Mouse (Mus musculus) intestine, embryonic 15.5 days (tissue): Measurements from ENCODE around the gene H3f3a. TPM values are rescaled to one million over a fixed set of nuclear protein-coding genes. Genes with fewer than 3 reads are reported as not detected.

Source experiments
- ATAC-seq: fragments of 200-750 bp; cut with Nextera tagmentation; 2 replicates; pipeline ENCODE4 v1.8.0; 2017; ENCODE audit warnings: moderate TSS enrichment, moderate library complexity
- H3K27ac ChIP-seq: fragments of 300-500 bp; sonication (generic); 2 replicates; pipeline ENCODE4 v1.5.1; 2015; ENCODE audit warnings: mild to moderate bottlenecking, inconsistent platforms
- H3K27me3 ChIP-seq: fragments of 300-500 bp; sonication (generic); replicated peaks from 2 replicates; pipeline ENCODE4 v1.6.1; 2015; ENCODE audit warnings: inconsistent platforms
- H3K36me3 ChIP-seq: fragments of 300-500 bp; sonication (generic); 2 replicates; pipeline ENCODE4 v1.6.1; 2015; ENCODE audit warnings: inconsistent platforms
- H3K4me1 ChIP-seq: fragments of 300-500 bp; sonication (generic); replicated peaks from 2 replicates; pipeline ENCODE4 v1.6.1; 2015; ENCODE audit warnings: inconsistent platforms
- H3K4me2 ChIP-seq: fragments of 300-500 bp; sonication (generic); replicated peaks from 2 replicates; pipeline ENCODE4 v1.6.1; 2015; ENCODE audit warnings: mild to moderate bottlenecking, inconsistent platforms
- H3K4me3 ChIP-seq: fragments of 300-500 bp; sonication (generic); replicated peaks from 2 replicates; pipeline ENCODE4 v1.5.1; 2015; ENCODE audit warnings: inconsistent platforms
- H3K9ac ChIP-seq: fragments of 300-500 bp; sonication (generic); 2 replicates; pipeline ENCODE4 v1.6.1; 2015; ENCODE audit warnings: inconsistent platforms
- H3K9me3 ChIP-seq: fragments of 300-500 bp; sonication (generic); 2 replicates; pipeline ENCODE4 v1.6.1; 2016; ENCODE audit warnings: inconsistent platforms
- WGBS: fragments of 180-500 bp; shearing (Covaris S2); methylation state at CpG from one replicate; pipeline ENCODE4 v1.1.7; 2015; 5-methylcytosine and 5-hydroxymethylcytosine counted together
- polyA plus RNA-seq: library from polyadenylated mRNA; unstranded; fragments of >200 nt; fragmentation: Nextera tagmentation; extraction: Ambion mirVana; gene quantifications from 2 replicates; pipeline ENCODE4 v1.2.1, GENCODE M21; 2015

H3f3a gene
- polyA plus RNA-seq, 1 experiment from 2014 or later, result 1,977 TPM

DNA sequence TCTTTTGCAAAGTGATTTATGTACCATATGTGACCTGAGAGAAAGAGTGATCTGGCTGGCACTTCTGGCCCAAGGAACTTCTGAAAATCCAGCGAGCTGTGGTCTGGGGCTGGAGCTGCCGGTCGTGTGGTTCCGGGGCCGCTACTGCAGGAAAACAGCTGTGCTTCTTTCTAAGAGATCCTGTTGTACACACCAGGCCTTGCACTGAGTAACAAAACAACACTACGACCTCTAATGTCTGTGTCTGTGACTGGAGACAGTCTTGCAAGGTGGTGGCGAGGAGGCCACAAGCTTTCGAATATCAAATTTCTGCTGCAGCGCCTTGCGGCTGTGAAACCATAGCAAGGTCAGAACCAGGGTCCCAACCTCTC, 36.5 kb downstream of the H3f3a start:
- Histone ChIP-seq H3K36me3 (no peaks in the 10 kb centered on the region), H3K4me1 (peaks cover 32% of the 10 kb centered on the region), H3K4me3 (peak overlapping the region; percentile 59), H3K9me3 (no peaks in the 10 kb centered on the region), H3K27me3 (no peaks in the 10 kb centered on the region), H3K9ac (peak overlapping the region; percentile 84), H3K27ac (peak overlapping the region; percentile 99), H3K4me2 (peak overlapping the region; percentile 89)
- 2% methylated on average over 10 of the region's 10 CpGs for WGBS
- ATAC-seq, result peak; percentile 16

GRCm38 (mm10) chr1:180776494-180776893, 37.2 kb downstream of the H3f3a start:
- Histone ChIP-seq H3K27me3 (no peaks in the 10 kb centered on the region), H3K36me3 (no peaks in the 10 kb centered on the region), H3K9me3 (no peaks in the 10 kb centered on the region), H3K4me2 (no peak overlapping the region), H3K9ac (no peak overlapping the region), H3K4me3 (no peak overlapping the region), H3K27ac (0 out of 2 replicates have a peak overlapping the region, but pooled peaks have one; percentile 23), H3K4me1 (peaks cover 32% of the 10 kb centered on the region)
- 83% methylated on average over 6 of the region's 6 CpGs for WGBS
- ATAC-seq, result no peak

DNA sequence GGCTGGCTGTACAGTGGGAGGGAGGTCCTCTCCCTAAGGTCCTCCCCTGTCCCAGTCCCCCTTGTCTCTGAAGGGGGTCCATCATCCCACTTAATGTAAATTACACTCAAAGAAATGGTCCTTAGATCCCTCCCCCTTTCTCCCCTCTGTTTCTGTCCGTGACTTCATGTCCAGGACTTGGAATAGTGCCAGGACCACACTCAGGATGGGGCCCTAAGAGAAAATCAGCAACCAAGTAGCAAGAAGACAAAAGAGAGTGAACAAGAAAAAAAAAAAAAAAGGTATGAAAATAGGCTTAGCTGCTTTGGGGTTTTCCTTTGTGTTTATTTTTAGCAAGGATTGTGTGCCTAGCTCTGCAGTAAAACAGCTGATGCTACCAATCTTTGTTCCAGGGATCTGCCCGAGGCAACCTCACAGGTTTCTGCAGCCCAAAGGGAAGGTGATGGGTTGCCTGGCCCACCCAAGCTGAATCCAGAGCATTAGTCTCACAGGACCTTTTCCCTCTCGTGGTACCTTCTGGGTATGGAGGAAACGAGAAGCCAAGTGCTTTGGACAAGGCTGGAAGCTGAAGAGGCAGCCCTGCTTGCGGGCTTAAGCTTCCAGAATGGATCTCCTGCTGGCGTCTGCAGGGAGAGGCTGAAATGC, 37.8 kb downstream of the H3f3a start:
- no peak overlapping the region for H3K4me3 ChIP-seq
- H3K9ac ChIP-seq, result no peak overlapping the region
- H3K9me3 ChIP-seq, result no peaks in the 10 kb centered on the region
- H3K27me3 ChIP-seq, result no peaks in the 10 kb centered on the region
- peaks cover 31% of the 10 kb centered on the region for H3K4me1 ChIP-seq
- H3K27ac ChIP-seq, result 0 out of 2 replicates have a peak overlapping the region, but pooled peaks have one; percentile 23
- H3K4me2 ChIP-seq, result no peak overlapping the region
- 56% methylated on average over 6 of the region's 6 CpGs for WGBS
- no peak for ATAC-seq
- H3K36me3 ChIP-seq, result no peaks in the 10 kb centered on the region

DNA sequence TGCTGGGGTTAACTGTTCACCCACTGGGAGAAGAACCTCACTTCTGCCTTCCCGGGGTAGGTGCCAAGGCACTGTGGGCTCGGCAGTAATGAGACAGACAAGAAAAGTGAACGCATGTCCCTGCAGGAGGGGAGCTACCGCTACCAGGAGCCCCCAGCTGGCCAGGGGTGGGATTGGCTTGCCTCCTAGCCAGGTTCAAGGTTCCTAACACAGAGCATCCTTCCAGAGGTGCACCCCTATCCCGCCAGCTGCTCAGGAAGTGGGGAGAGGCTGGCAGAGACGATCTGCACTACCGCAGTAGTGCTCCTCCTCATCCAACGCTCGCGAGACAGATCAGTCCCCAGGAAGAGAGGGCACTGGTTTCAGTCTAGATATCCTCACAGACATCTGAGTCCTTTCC, 38.4 kb downstream of the H3f3a start:
- Histone ChIP-seq H3K4me3 (no peak overlapping the region), H3K9ac (no peak overlapping the region), H3K27ac (no peak overlapping the region), H3K36me3 (no peaks in the 10 kb centered on the region), H3K4me2 (no peak overlapping the region), H3K27me3 (no peaks in the 10 kb centered on the region), H3K9me3 (no peaks in the 10 kb centered on the region), H3K4me1 (peaks cover 28% of the 10 kb centered on the region)
- ATAC-seq, result no peak
- 67% methylated on average over 10 of the region's 10 CpGs for WGBS

DNA sequence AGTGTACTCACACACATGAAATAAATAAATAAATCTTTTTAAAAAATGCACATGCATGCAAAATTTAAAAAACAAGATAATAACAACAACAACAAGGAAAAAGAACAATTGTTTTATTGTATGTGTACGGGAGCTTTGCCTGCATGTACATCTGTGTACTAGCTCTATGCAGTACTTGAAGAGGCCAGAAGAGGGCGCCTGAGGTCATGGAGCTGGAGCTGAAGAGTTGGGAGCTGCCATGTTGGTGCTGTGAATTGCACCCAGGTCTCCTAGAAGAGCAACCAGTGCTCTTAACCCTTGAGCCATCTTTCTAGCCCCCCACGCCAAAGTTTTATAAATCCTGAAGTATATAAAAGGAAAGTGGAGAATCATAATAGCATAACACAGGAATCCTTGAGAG, 39.1 kb downstream of the H3f3a start:
- H3K9me3 ChIP-seq, result no peaks in the 10 kb centered on the region
- WGBS, result 62% methylated on average over 3 of the region's 3 CpGs
- no peak overlapping the region for H3K4me3 ChIP-seq
- no peaks in the 10 kb centered on the region for H3K27me3 ChIP-seq
- no peak overlapping the region for H3K9ac ChIP-seq
- no peaks in the 10 kb centered on the region for H3K36me3 ChIP-seq
- H3K27ac ChIP-seq, result no peak overlapping the region
- ATAC-seq, result no peak
- no peak overlapping the region for H3K4me2 ChIP-seq
- peaks cover 24% of the 10 kb centered on the region for H3K4me1 ChIP-seq

DNA sequence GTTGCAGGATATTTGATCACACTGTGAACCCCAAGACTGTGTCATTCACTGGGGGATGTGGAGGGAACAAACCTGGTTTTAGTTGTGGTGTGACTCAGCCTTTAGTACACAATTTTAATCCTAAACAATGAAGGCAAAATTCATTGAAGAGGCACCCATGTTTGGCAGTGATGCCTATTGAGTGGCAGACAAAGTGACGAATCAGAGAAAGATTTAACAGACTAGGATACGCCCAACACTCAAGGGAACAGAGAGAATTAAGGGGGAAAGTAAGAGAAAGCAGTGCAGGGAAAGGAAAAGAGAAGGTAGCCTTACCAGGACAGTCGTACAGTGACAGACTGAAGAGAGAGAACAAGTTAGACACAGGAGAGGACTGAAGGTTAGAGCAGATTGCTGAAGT, 41.5 kb downstream of the H3f3a start:
- no peaks in the 10 kb centered on the region for H3K27me3 ChIP-seq
- no peak overlapping the region for H3K4me3 ChIP-seq
- no peaks in the 10 kb centered on the region for H3K9me3 ChIP-seq
- WGBS, result 96% methylated on average over 3 of the region's 3 CpGs
- no peak overlapping the region for H3K4me2 ChIP-seq
- H3K27ac ChIP-seq, result no peak overlapping the region
- no peaks in the 10 kb centered on the region for H3K36me3 ChIP-seq
- ATAC-seq, result no peak
- no peak overlapping the region for H3K9ac ChIP-seq
- peaks cover 31% of the 10 kb centered on the region for H3K4me1 ChIP-seq

DNA sequence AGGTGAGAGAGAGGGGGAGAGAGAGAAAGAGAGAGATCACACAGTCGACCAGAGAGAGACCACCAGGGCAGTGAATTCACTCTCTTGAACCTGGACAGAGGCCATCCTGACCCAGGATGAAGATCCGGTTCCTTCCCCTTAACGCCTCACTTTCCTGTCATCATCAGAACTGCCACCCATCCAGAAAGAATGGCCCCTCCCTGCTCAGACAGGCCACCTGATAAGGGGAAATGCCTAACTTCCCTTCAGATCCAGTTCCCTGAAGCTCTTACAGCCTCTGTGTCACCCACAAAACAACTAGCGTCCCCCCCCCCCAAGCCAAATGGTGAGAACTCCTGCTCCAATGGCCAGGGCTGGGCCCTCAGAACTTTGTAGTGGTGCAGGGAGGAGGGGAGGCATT, 42.0 kb downstream of the H3f3a start:
- ATAC-seq, result no peak
- Histone ChIP-seq H3K36me3 (no peaks in the 10 kb centered on the region), H3K27me3 (no peaks in the 10 kb centered on the region), H3K4me2 (no peak overlapping the region), H3K27ac (no peak overlapping the region), H3K4me1 (peaks cover 27% of the 10 kb centered on the region), H3K4me3 (no peak overlapping the region), H3K9ac (no peak overlapping the region), H3K9me3 (no peaks in the 10 kb centered on the region)
- WGBS, result 64% methylated on average over 4 of the region's 4 CpGs

GRCm38 (mm10) chr1:180771306-180771705, 42.4 kb downstream of the H3f3a start:
- WGBS, result 73% methylated on average over 5 of the region's 5 CpGs
- H3K9ac ChIP-seq, result no peak overlapping the region

GRCm38 (mm10) chr1:180768334-180769168, 45.2 kb downstream of the H3f3a start:
- WGBS, result 3% methylated on average over 37 of the region's 37 CpGs
- Histone ChIP-seq H3K4me1 (peaks cover 16% of the 10 kb centered on the region; the same call in 1 of the 2 replicates), H3K9me3 (no peaks in the 10 kb centered on the region), H3K27me3 (no peaks in the 10 kb centered on the region), H3K36me3 (no peaks in the 10 kb centered on the region), H3K4me2 (peak overlapping the region; percentile 93), H3K27ac (peak overlapping the region; percentile 72), H3K9ac (peak overlapping the region; percentile 68), H3K4me3 (peak overlapping the region; percentile 53)
- ATAC-seq, result peak; percentile 92

More at GRCm38 (mm10) chr1:180771306-180771705, 42.4 kb downstream of the H3f3a start:
- H3K4me3 ChIP-seq, result no peak overlapping the region
- H3K9me3 ChIP-seq, result no peaks in the 10 kb centered on the region
- no peak overlapping the region for H3K27ac ChIP-seq
- H3K36me3 ChIP-seq, result no peaks in the 10 kb centered on the region
- no peaks in the 10 kb centered on the region for H3K27me3 ChIP-seq
- H3K4me1 ChIP-seq, result peaks cover 23% of the 10 kb centered on the region
- H3K4me2 ChIP-seq, result no peak overlapping the region
- ATAC-seq, result no peak

DNA sequence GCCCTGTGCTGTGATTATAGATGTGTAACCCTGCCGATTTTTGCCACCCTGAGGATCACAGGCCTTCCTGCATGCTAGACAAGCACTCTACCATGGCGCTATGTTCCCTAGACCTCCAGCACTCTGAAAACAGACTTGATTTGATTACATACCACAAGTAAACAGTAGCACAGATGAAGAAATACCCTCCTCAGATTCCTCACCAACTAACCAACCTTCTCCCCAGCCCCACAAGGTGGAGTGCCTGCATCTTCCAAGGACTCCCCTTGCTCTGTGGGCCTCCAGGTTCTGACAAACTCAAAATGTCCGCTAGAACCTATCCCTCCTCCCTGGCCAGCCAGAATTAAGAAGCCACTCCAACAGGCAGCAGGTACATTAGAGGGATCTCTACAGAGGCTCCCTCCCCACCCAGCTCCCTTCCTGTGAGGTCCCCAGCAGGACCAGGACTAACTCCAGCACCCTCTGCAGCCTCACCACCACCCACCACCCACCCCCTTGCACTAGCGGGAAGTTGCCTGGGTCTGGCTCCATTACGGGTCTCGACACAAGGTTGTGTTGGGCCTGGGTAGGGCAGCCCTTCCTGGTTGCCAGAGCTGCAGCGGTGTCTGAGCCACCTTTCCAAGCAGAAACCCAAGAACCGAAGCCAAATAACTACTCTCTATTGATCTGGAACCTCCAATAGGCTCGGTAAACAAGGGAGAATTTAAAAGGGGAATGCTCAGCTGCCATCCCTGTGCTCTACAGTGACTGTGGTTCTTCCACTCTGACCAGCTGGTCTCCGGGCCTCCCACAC, 46.0 kb downstream of the H3f3a start:
- peak; percentile 42 for ATAC-seq
- H3K4me3 ChIP-seq, result peak overlapping the region; percentile 53
- H3K9ac ChIP-seq, result peak overlapping the region; percentile 68
- H3K4me2 ChIP-seq, result peak overlapping the region; percentile 93
- WGBS, result 14% methylated on average over 10 of the region's 10 CpGs
- peaks cover 21% of the 10 kb centered on the region; the same call in 1 of the 2 replicates for H3K4me1 ChIP-seq
- no peaks in the 10 kb centered on the region for H3K9me3 ChIP-seq
- peak overlapping the region; percentile 72 for H3K27ac ChIP-seq
- no peaks in the 10 kb centered on the region for H3K36me3 ChIP-seq
- no peaks in the 10 kb centered on the region for H3K27me3 ChIP-seq

GRCm38 (mm10) chr1:180766557-180766956, 47.2 kb downstream of the H3f3a start:
- ATAC-seq, result no peak
- Histone ChIP-seq H3K4me3 (no peak overlapping the region), H3K36me3 (no peaks in the 10 kb centered on the region), H3K27me3 (no peaks in the 10 kb centered on the region), H3K9ac (no peak overlapping the region), H3K9me3 (no peaks in the 10 kb centered on the region), H3K4me2 (no peak overlapping the region), H3K4me1 (peaks cover 25% of the 10 kb centered on the region; the same call in 1 of the 2 replicates), H3K27ac (no peak overlapping the region)
- 57% methylated on average over 5 of the region's 5 CpGs for WGBS

GRCm38 (mm10) chr1:180765393-180765792, 48.4 kb downstream of the H3f3a start:
- no peaks in the 10 kb centered on the region for H3K27me3 ChIP-seq
- no peak overlapping the region for H3K4me3 ChIP-seq
- ATAC-seq, result no peak
- H3K27ac ChIP-seq, result no peak overlapping the region
- H3K4me1 ChIP-seq, result peaks cover 25% of the 10 kb centered on the region; the same call in 1 of the 2 replicates
- no peaks in the 10 kb centered on the region for H3K9me3 ChIP-seq
- H3K9ac ChIP-seq, result no peak overlapping the region
- no peaks in the 10 kb centered on the region for H3K36me3 ChIP-seq
- H3K4me2 ChIP-seq, result no peak overlapping the region
- WGBS, result 90% methylated on average over 5 of the region's 5 CpGs
